Mouse (Mus musculus): Measurements from ENCODE around the gene Pmpcb. TPM values are rescaled to one million over a fixed set of nuclear protein-coding genes. Genes with fewer than 3 reads are reported as not detected.
"Not testable (repeated sequence)": the region's sequence is repeated elsewhere in the genome, so short reads cannot be mapped to it uniquely, and the experiment has no call there.

Gene Pmpcb
- 72.0 to 160 TPM (median 85.6 TPM) in 3 replicates for total RNA-seq (2017)

- ATAC-seq (replicated peaks; ENCODE audit: insufficient number of reproducible peaks, low FRiP score, low TSS enrichment, poor library complexity, severe bottlenecking) = peak; percentile 93
Measured at GRCm38 (mm10) chr5:21736956-21737585, at the start of gene Pmpcb. Gene Pmpcb (plus strand): TSS chr5:21737141.

- ATAC-seq (replicated peaks; ENCODE audit: insufficient number of reproducible peaks, low FRiP score, low TSS enrichment, poor library complexity, severe bottlenecking) = no peak
Measured at GRCm38 (mm10) chr5:21692230-21692629, 44.7 kb upstream of the Pmpcb start.

- ATAC-seq (replicated peaks; ENCODE audit: insufficient number of reproducible peaks, low FRiP score, low TSS enrichment, poor library complexity, severe bottlenecking) = no peak
Measured at GRCm38 (mm10) chr5:21693372-21693870, 43.5 kb upstream of the Pmpcb start.

- no peak for ATAC-seq (replicated peaks; ENCODE audit: insufficient number of reproducible peaks, low FRiP score, low TSS enrichment, poor library complexity, severe bottlenecking)
Measured at GRCm38 (mm10) chr5:21694854-21695490, 42.0 kb upstream of the Pmpcb start.

- not testable (repeated sequence) for ATAC-seq (replicated peaks; ENCODE audit: insufficient number of reproducible peaks, low FRiP score, low TSS enrichment, poor library complexity, severe bottlenecking)
Measured at GRCm38 (mm10) chr5:21699555-21699954, 37.4 kb upstream of the Pmpcb start.

GRCm38 (mm10) chr5:21700272-21700821 is 36.6 kb upstream of the Pmpcb start:
- no peak for ATAC-seq (replicated peaks; ENCODE audit: insufficient number of reproducible peaks, low FRiP score, low TSS enrichment, poor library complexity, severe bottlenecking)

GRCm38 (mm10) chr5:21700934-21701333 is 36.0 kb upstream of the Pmpcb start:
- peak; percentile 28 for ATAC-seq (replicated peaks; ENCODE audit: insufficient number of reproducible peaks, low FRiP score, low TSS enrichment, poor library complexity, severe bottlenecking)

GRCm38 (mm10) chr5:21701351-21702008 is 35.5 kb upstream of the Pmpcb start, which contains the start of gene Napepld:
Gene Napepld (minus strand): TSS chr5:21701396.
- peak; percentile 96 for ATAC-seq (replicated peaks; ENCODE audit: insufficient number of reproducible peaks, low FRiP score, low TSS enrichment, poor library complexity, severe bottlenecking)

- no peak for ATAC-seq (replicated peaks; ENCODE audit: insufficient number of reproducible peaks, low FRiP score, low TSS enrichment, poor library complexity, severe bottlenecking)
Measured at GRCm38 (mm10) chr5:21702009-21702364, 35.0 kb upstream of the Pmpcb start.

GRCm38 (mm10) chr5:21702873-21703475 is 34.0 kb upstream of the Pmpcb start:
- ATAC-seq (replicated peaks; ENCODE audit: insufficient number of reproducible peaks, low FRiP score, low TSS enrichment, poor library complexity, severe bottlenecking) = no peak

GRCm38 (mm10) chr5:21703708-21704107 is 33.2 kb upstream of the Pmpcb start:
- no peak for ATAC-seq (replicated peaks; ENCODE audit: insufficient number of reproducible peaks, low FRiP score, low TSS enrichment, poor library complexity, severe bottlenecking)

- no peak for ATAC-seq (replicated peaks; ENCODE audit: insufficient number of reproducible peaks, low FRiP score, low TSS enrichment, poor library complexity, severe bottlenecking)
Measured at GRCm38 (mm10) chr5:21706546-21706945, 30.4 kb upstream of the Pmpcb start.

GRCm38 (mm10) chr5:21708011-21708410 is 28.9 kb upstream of the Pmpcb start:
- ATAC-seq (replicated peaks; ENCODE audit: insufficient number of reproducible peaks, low FRiP score, low TSS enrichment, poor library complexity, severe bottlenecking) = not testable (repeated sequence)

GRCm38 (mm10) chr5:21712127-21712715 is 24.7 kb upstream of the Pmpcb start:
- ATAC-seq (replicated peaks; ENCODE audit: insufficient number of reproducible peaks, low FRiP score, low TSS enrichment, poor library complexity, severe bottlenecking) = no peak; the same call in 1 of the 2 replicates

- no peak for ATAC-seq (replicated peaks; ENCODE audit: insufficient number of reproducible peaks, low FRiP score, low TSS enrichment, poor library complexity, severe bottlenecking)
Measured at GRCm38 (mm10) chr5:21714447-21714846, 22.5 kb upstream of the Pmpcb start.

GRCm38 (mm10) chr5:21717165-21717715 is 19.7 kb upstream of the Pmpcb start:
- no peak for ATAC-seq (replicated peaks; ENCODE audit: insufficient number of reproducible peaks, low FRiP score, low TSS enrichment, poor library complexity, severe bottlenecking)

GRCm38 (mm10) chr5:21718546-21718945 is 18.4 kb upstream of the Pmpcb start:
- ATAC-seq (replicated peaks; ENCODE audit: insufficient number of reproducible peaks, low FRiP score, low TSS enrichment, poor library complexity, severe bottlenecking) = no peak

- ATAC-seq (replicated peaks; ENCODE audit: insufficient number of reproducible peaks, low FRiP score, low TSS enrichment, poor library complexity, severe bottlenecking) = no peak
Measured at GRCm38 (mm10) chr5:21719209-21719608, 17.7 kb upstream of the Pmpcb start.
